Mouse (Mus musculus) lung, adult 2 months (tissue): ENCODE measurements around the gene Msrb2.

Experiments used
- CTCF ChIP-seq: fragments of 200-500 bp; IDR thresholded peaks from 2 replicates; pipeline ENCODE4 v1.5.1; 2011; ENCODE audit warnings: mild to moderate bottlenecking, low read length, control low read depth; ENCODE audit not compliant: insufficient read depth
- POLR2A ChIP-seq: fragments of 200-500 bp; IDR thresholded peaks from 2 replicates; pipeline ENCODE4 v1.6.1; 2011; ENCODE audit warnings: low read depth, mild to moderate bottlenecking, control low read depth, low read length, borderline replicate concordance; ENCODE audit errors: extremely low read depth

- TF ChIP-seq POLR2A (no peak), CTCF (no peak)
These were observed 4.1 kb upstream of the Msrb2 start for GRCm38 (mm10) chr2:19367114-19367513.
